Mouse (Mus musculus): Measurements from ENCODE around the gene Dclk3. TPM values are rescaled to one million over a fixed set of nuclear protein-coding genes. Genes with fewer than 3 reads are reported as not detected.
A peak's percentile ranks its signal among the peaks of the same experiment; 100 is the strongest.

Gene Dclk3
- polyA plus RNA-seq, 1 experiment from 2014 or later: 6.0 TPM

- H3K9me3 ChIP-seq (ENCODE audit: low read length): no peaks in the 10 kb centered on the region
- H3K4me2 ChIP-seq (replicated peaks; ENCODE audit: low read depth, low read length): no peak overlapping the region
- no peak overlapping the region for H3K4me3 ChIP-seq (ENCODE audit: low read length)
- ATAC-seq (ENCODE audit: low FRiP score, low TSS enrichment): no peak
- no peaks in the 10 kb centered on the region for H3K4me1 ChIP-seq (ENCODE audit: insufficient read depth, low read length)
- no peaks in the 10 kb centered on the region for H3K27me3 ChIP-seq (ENCODE audit: insufficient read depth, low read length)
- H3K9ac ChIP-seq (replicated peaks; ENCODE audit: low read length): no peak overlapping the region
- H3K27ac ChIP-seq (ENCODE audit: low read length): no peak overlapping the region
- WGBS: 71% methylated on average over 2 of the region's 2 CpGs
- H3K36me3 ChIP-seq (ENCODE audit: insufficient read depth, low read length): no peaks in the 10 kb centered on the region
These were observed 9.5 kb upstream of the Dclk3 start for GRCm38 (mm10) chr9:111429363-111429750.

DNA sequence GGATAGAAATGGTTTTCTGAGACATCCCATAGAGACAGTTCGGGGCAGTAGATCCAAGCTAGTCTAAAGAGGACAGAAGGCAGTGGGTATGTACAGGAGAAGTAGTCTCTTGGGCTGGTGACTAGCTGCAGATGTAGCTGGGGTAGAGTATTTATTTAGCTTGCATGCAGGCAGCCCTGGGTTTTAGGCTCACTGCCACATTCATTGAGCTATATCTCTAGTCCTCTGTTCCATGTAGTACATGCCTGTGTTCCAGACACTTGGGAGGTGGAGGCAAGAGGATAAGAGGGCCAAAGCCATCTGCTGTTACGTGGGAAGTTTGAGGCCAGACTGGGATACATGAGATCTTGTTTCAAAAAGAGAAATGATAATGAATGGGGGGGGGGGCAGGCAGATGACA is 3.5 kb upstream of the Dclk3 start:
- WGBS: 84% methylated on average over 2 of the region's 2 CpGs
- no peaks in the 10 kb centered on the region for H3K36me3 ChIP-seq (ENCODE audit: insufficient read depth, low read length)
- no peak overlapping the region for H3K27ac ChIP-seq (ENCODE audit: low read length)
- peaks cover 8% of the 10 kb centered on the region for H3K4me1 ChIP-seq (ENCODE audit: insufficient read depth, low read length)
- no peak overlapping the region for H3K9ac ChIP-seq (replicated peaks; ENCODE audit: low read length)
- H3K4me2 ChIP-seq (replicated peaks; ENCODE audit: low read depth, low read length): no peak overlapping the region
- no peaks in the 10 kb centered on the region for H3K9me3 ChIP-seq (ENCODE audit: low read length)
- peaks cover 18% of the 10 kb centered on the region for H3K27me3 ChIP-seq (ENCODE audit: insufficient read depth, low read length)
- ATAC-seq (ENCODE audit: low FRiP score, low TSS enrichment): no peak
- H3K4me3 ChIP-seq (ENCODE audit: low read length): no peak overlapping the region

DNA sequence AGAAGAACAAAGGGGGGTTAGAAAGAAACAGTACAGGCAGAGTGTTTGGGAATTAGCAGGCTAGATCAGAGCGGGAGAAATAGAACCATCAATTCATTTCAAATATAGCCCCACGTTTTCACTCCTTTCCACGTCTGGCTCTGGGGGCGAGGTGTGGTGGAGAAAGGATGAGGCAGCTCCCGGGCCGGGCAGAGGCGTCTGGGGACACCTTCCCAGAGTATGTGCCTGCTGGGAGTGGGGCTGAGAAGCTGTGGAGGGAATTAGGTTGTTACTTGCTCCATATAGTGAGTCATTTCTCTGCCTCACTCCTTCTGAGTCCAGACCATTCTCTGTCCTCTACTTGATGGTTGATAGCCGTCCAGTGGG is 938 bp downstream of the Dclk3 start:
- Histone ChIP-seq H3K9me3 (ENCODE audit: low read length) (no peaks in the 10 kb centered on the region), H3K4me3 (ENCODE audit: low read length) (peak overlapping the region; percentile 58), H3K4me2 (replicated peaks; ENCODE audit: low read depth, low read length) (peak overlapping the region; percentile 84), H3K36me3 (ENCODE audit: insufficient read depth, low read length) (no peaks in the 10 kb centered on the region), H3K9ac (replicated peaks; ENCODE audit: low read length) (0 out of 2 replicates have a peak overlapping the region, but pooled peaks have one; percentile 60), H3K27me3 (ENCODE audit: insufficient read depth, low read length) (peaks cover 18% of the 10 kb centered on the region), H3K27ac (ENCODE audit: low read length) (no peak overlapping the region), H3K4me1 (ENCODE audit: insufficient read depth, low read length) (peaks cover 8% of the 10 kb centered on the region)
- 55% methylated on average over 8 of the region's 8 CpGs for WGBS
- no peak for ATAC-seq (ENCODE audit: low FRiP score, low TSS enrichment)

- 82% methylated on average over 6 of the region's 6 CpGs for WGBS
- Histone ChIP-seq H3K36me3 (ENCODE audit: insufficient read depth, low read length) (no peaks in the 10 kb centered on the region), H3K4me2 (replicated peaks; ENCODE audit: low read depth, low read length) (0 out of 2 replicates have a peak overlapping the region, but pooled peaks have one; percentile 84)
These were observed 1.6 kb downstream of the Dclk3 start for GRCm38 (mm10) chr9:111440446-111440845.

GRCm38 (mm10) chr9:111441151-111441550 is 2.3 kb downstream of the Dclk3 start:
- Histone ChIP-seq H3K4me1 (ENCODE audit: insufficient read depth, low read length) (peaks cover 8% of the 10 kb centered on the region), H3K4me2 (replicated peaks; ENCODE audit: low read depth, low read length) (no peak overlapping the region), H3K9me3 (ENCODE audit: low read length) (no peaks in the 10 kb centered on the region), H3K27ac (ENCODE audit: low read length) (no peak overlapping the region), H3K36me3 (ENCODE audit: insufficient read depth, low read length) (no peaks in the 10 kb centered on the region), H3K27me3 (ENCODE audit: insufficient read depth, low read length) (peaks cover 18% of the 10 kb centered on the region), H3K9ac (replicated peaks; ENCODE audit: low read length) (no peak overlapping the region), H3K4me3 (ENCODE audit: low read length) (no peak overlapping the region)
- ATAC-seq (ENCODE audit: low FRiP score, low TSS enrichment): no peak
- 85% methylated on average over 2 of the region's 2 CpGs for WGBS

More at GRCm38 (mm10) chr9:111440446-111440845, 1.6 kb downstream of the Dclk3 start:
- no peak overlapping the region for H3K27ac ChIP-seq (ENCODE audit: low read length)
- peaks cover 8% of the 10 kb centered on the region for H3K4me1 ChIP-seq (ENCODE audit: insufficient read depth, low read length)
- H3K27me3 ChIP-seq (ENCODE audit: insufficient read depth, low read length): peaks cover 18% of the 10 kb centered on the region
- H3K4me3 ChIP-seq (ENCODE audit: low read length): no peak overlapping the region
- H3K9me3 ChIP-seq (ENCODE audit: low read length): no peaks in the 10 kb centered on the region
- no peak overlapping the region for H3K9ac ChIP-seq (replicated peaks; ENCODE audit: low read length)
- ATAC-seq (ENCODE audit: low FRiP score, low TSS enrichment): no peak

- no peak for ATAC-seq (ENCODE audit: low FRiP score, low TSS enrichment)
- 73% methylated on average over 2 of the region's 2 CpGs for WGBS
- H3K27me3 ChIP-seq (ENCODE audit: insufficient read depth, low read length): no peaks in the 10 kb centered on the region
These were observed 7.3 kb downstream of the Dclk3 start for GRCm38 (mm10) chr9:111446204-111446603.

GRCm38 (mm10) chr9:111448976-111449375 is 10.1 kb downstream of the Dclk3 start:
- peak; percentile 63; the same call in 1 of the 2 replicates for ATAC-seq (ENCODE audit: low FRiP score, low TSS enrichment)
- Histone ChIP-seq H3K9ac (replicated peaks; ENCODE audit: low read length) (no peak overlapping the region), H3K4me1 (ENCODE audit: insufficient read depth, low read length) (peaks cover 12% of the 10 kb centered on the region; the same call in 1 of the 2 replicates), H3K36me3 (ENCODE audit: insufficient read depth, low read length) (no peaks in the 10 kb centered on the region), H3K9me3 (ENCODE audit: low read length) (no peaks in the 10 kb centered on the region), H3K4me2 (replicated peaks; ENCODE audit: low read depth, low read length) (no peak overlapping the region), H3K27me3 (ENCODE audit: insufficient read depth, low read length) (no peaks in the 10 kb centered on the region), H3K27ac (ENCODE audit: low read length) (peak overlapping the region; percentile 46; the same call in 1 of the 2 replicates), H3K4me3 (ENCODE audit: low read length) (no peak overlapping the region)
- WGBS: 54% methylated on average over 2 of the region's 2 CpGs

More at GRCm38 (mm10) chr9:111446204-111446603, 7.3 kb downstream of the Dclk3 start:
- Histone ChIP-seq H3K4me2 (replicated peaks; ENCODE audit: low read depth, low read length) (no peak overlapping the region), H3K27ac (ENCODE audit: low read length) (no peak overlapping the region), H3K4me1 (ENCODE audit: insufficient read depth, low read length) (peaks cover 12% of the 10 kb centered on the region; the same call in 1 of the 2 replicates), H3K9me3 (ENCODE audit: low read length) (no peaks in the 10 kb centered on the region), H3K9ac (replicated peaks; ENCODE audit: low read length) (no peak overlapping the region), H3K4me3 (ENCODE audit: low read length) (no peak overlapping the region), H3K36me3 (ENCODE audit: insufficient read depth, low read length) (no peaks in the 10 kb centered on the region)

DNA sequence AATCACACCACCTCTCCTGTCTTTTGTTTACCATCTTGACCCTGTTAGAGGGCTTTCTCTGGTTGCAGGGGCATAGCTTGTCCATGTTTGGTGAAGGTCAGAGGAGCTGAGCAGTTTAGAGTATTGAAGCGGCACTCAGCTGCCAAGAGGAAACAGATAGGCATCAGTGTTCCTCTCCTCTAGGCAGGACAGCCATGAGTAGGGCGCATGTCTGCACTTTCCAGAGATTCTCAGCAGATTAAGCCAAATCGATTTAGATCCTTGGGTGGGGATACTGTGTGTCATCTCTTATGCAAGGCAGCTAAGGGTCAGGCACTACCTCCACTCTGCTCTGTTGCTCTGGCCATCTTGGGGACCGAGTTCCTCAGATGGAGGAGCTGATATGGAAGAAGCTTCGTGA is 11.0 kb downstream of the Dclk3 start:
- ATAC-seq (ENCODE audit: low FRiP score, low TSS enrichment): no peak
- H3K9me3 ChIP-seq (ENCODE audit: low read length): no peaks in the 10 kb centered on the region
- no peak overlapping the region for H3K4me2 ChIP-seq (replicated peaks; ENCODE audit: low read depth, low read length)
- H3K4me1 ChIP-seq (ENCODE audit: insufficient read depth, low read length): peaks cover 12% of the 10 kb centered on the region; the same call in 1 of the 2 replicates
- no peak overlapping the region for H3K4me3 ChIP-seq (ENCODE audit: low read length)
- H3K27ac ChIP-seq (ENCODE audit: low read length): no peak overlapping the region
- H3K36me3 ChIP-seq (ENCODE audit: insufficient read depth, low read length): no peaks in the 10 kb centered on the region
- WGBS: 66% methylated on average over 5 of the region's 5 CpGs
- H3K27me3 ChIP-seq (ENCODE audit: insufficient read depth, low read length): no peaks in the 10 kb centered on the region
- no peak overlapping the region for H3K9ac ChIP-seq (replicated peaks; ENCODE audit: low read length)

DNA sequence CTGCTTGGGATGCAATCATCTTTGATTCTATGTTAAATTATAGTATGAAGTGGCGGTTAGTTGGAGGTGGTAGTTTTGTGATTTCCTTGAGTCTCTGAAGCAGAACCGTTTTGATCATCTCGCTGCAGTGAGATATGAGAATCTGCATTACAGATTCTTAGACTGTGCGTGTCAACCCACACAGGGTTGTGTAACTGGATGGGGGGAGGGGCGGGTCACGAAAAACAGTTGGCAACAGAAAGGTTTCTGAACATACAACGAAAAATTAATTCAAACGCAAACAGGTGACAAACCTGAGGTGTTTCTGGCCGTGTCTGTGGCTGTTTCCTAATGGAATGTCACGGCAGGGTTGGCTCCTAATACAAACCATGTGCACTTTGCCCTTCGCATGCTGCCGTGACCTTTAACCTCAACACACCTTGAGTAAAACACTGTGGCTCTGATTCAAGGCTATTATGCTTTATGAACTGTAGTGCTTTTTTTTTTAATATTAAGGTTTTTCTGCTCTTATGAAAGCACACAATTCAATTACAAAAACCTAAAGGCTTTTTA is 12.0 kb downstream of the Dclk3 start:
- ATAC-seq (ENCODE audit: low FRiP score, low TSS enrichment): no peak
- H3K9ac ChIP-seq (replicated peaks; ENCODE audit: low read length): no peak overlapping the region
- H3K4me2 ChIP-seq (replicated peaks; ENCODE audit: low read depth, low read length): no peak overlapping the region
- no peaks in the 10 kb centered on the region for H3K27me3 ChIP-seq (ENCODE audit: insufficient read depth, low read length)
- no peaks in the 10 kb centered on the region for H3K9me3 ChIP-seq (ENCODE audit: low read length)
- H3K36me3 ChIP-seq (ENCODE audit: insufficient read depth, low read length): no peaks in the 10 kb centered on the region
- H3K4me3 ChIP-seq (ENCODE audit: low read length): no peak overlapping the region
- no peak overlapping the region for H3K27ac ChIP-seq (ENCODE audit: low read length)
- H3K4me1 ChIP-seq (ENCODE audit: insufficient read depth, low read length): peaks cover 12% of the 10 kb centered on the region; the same call in 1 of the 2 replicates
- 80% methylated on average over 12 of the region's 12 CpGs for WGBS

DNA sequence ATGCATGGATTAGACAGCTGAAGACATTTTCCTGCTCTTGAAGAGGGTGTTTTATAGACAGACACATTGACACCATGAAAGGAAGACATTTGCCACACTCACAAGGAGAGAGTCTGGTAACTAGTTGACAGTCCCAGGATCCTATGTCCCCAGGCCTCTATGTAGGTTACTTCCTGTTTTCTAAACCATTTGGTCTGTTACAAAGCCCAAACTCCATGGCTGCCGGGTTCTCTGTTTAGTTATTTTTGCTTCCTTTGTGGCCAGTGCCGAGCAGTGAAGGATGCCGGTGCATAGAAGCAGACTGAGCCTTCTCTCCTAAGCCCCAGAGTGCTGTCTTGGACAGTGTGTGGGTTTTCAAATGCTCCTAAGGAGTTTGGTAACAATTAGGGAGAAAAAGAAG is 15.0 kb downstream of the Dclk3 start:
- WGBS: 59% methylated on average over 3 of the region's 3 CpGs
- no peak overlapping the region for H3K9ac ChIP-seq (replicated peaks; ENCODE audit: low read length)
- ATAC-seq (ENCODE audit: low FRiP score, low TSS enrichment): no peak
- H3K36me3 ChIP-seq (ENCODE audit: insufficient read depth, low read length): no peaks in the 10 kb centered on the region
- no peaks in the 10 kb centered on the region for H3K27me3 ChIP-seq (ENCODE audit: insufficient read depth, low read length)
- peaks cover 9% of the 10 kb centered on the region; the same call in 1 of the 2 replicates for H3K4me1 ChIP-seq (ENCODE audit: insufficient read depth, low read length)
- H3K27ac ChIP-seq (ENCODE audit: low read length): no peak overlapping the region
- no peaks in the 10 kb centered on the region for H3K9me3 ChIP-seq (ENCODE audit: low read length)
- H3K4me2 ChIP-seq (replicated peaks; ENCODE audit: low read depth, low read length): no peak overlapping the region
- H3K4me3 ChIP-seq (ENCODE audit: low read length): no peak overlapping the region

Data from kidney, embryonic 16.5 days (tissue).